Mouse (Mus musculus) MEL (cell line): Measurements from ENCODE around the gene Sppl2a. TPM values are rescaled to one million over a fixed set of nuclear protein-coding genes. Genes with fewer than 3 reads are reported as not detected.

Experiments used
- DNase-seq: peaks from one replicate; pipeline ENCODE4 v3.0.0; 2011; ENCODE audit warnings: low read depth, low spot score
- H3K27ac ChIP-seq: 2 replicates; pipeline ENCODE4 v1.5.1; 2012; ENCODE audit warnings: low read depth, mild to moderate bottlenecking, control low read depth, low read length, moderate library complexity; ENCODE audit not compliant: control insufficient read depth
- H3K27me3 ChIP-seq, 2 experiments: fragments of 150-350 bp in 1 of 2; sonication (generic) in 1 of 2; 2 replicates each; pipeline ENCODE4 v1.6.1; 2012; ENCODE audit warnings: low read length in 2 of 2, mild to moderate bottlenecking in 2 of 2, improper control_type of control experiment in 1 of 2, moderate library complexity in 1 of 2; ENCODE audit not compliant: insufficient read depth in 2 of 2, control insufficient read depth in 1 of 2
- H3K36me3 ChIP-seq, 2 experiments: 2 replicates each; pipeline ENCODE4 v1.6.1; 2012 to 2014; ENCODE audit warnings: low read length in 2 of 2, improper control_type of control experiment in 1 of 2, inconsistent platforms in 1 of 2, mild to moderate bottlenecking in 1 of 2; ENCODE audit not compliant: insufficient read depth in 2 of 2, control insufficient read depth in 1 of 2
- H3K4me1 ChIP-seq, 2 experiments: fragments of 150-350 bp in 1 of 2; sonication (generic) in 1 of 2; 2 replicates each; pipeline ENCODE4 v1.6.1; 2012; ENCODE audit warnings: low read length in 2 of 2, improper control_type of control experiment in 1 of 2, mild to moderate bottlenecking in 1 of 2; ENCODE audit not compliant: insufficient read depth in 2 of 2, control insufficient read depth in 1 of 2
- H3K4me3 ChIP-seq, 2 experiments: fragments of 150-350 bp in 1 of 2; sonication (generic) in 1 of 2; 2 replicates each; pipeline ENCODE4 v1.5.1; 2012; ENCODE audit warnings: low read depth in 2 of 2, low read length in 2 of 2, mild to moderate bottlenecking in 2 of 2, moderate library complexity in 2 of 2, control low read depth in 1 of 2, improper control_type of control experiment in 1 of 2; ENCODE audit not compliant: control insufficient read depth in 1 of 2, insufficient read depth in 1 of 2
- H3K79me2 ChIP-seq: 2 replicates; pipeline ENCODE4 v1.6.1; 2012; ENCODE audit warnings: mild to moderate bottlenecking, low read length, moderate library complexity; ENCODE audit not compliant: control insufficient read depth, poor library complexity, insufficient read depth
- H3K9ac ChIP-seq: 2 replicates; pipeline ENCODE4 v1.6.1; 2012; ENCODE audit warnings: low read depth, mild to moderate bottlenecking, control low read depth, low read length, moderate library complexity; ENCODE audit not compliant: control insufficient read depth, poor library complexity, severe bottlenecking
- H3K9me3 ChIP-seq: fragments of 150-350 bp; sonication (generic); replicated peaks from 2 replicates; pipeline ENCODE4 v1.6.1; 2012; ENCODE audit warnings: mild to moderate bottlenecking, low read length, improper control_type of control experiment, moderate library complexity; ENCODE audit not compliant: insufficient read depth
- CTCF ChIP-seq, 3 experiments: IDR thresholded peaks in 2 of 3; conservative IDR thresholded peaks in 1 of 3; 2 replicates each; pipeline ENCODE4 v1.5.1; 2011 to 2012; ENCODE audit warnings: low read length in 3 of 3, low read depth in 2 of 3, mild to moderate bottlenecking in 2 of 3, improper control_type of control experiment in 1 of 3, inconsistent platforms in 1 of 3, mixed read lengths in 1 of 3, moderate library complexity in 1 of 3; ENCODE audit not compliant: control insufficient read depth in 1 of 3, insufficient read depth in 1 of 3, poor library complexity in 1 of 3, severe bottlenecking in 1 of 3
- ELF1 ChIP-seq: IDR thresholded peaks from 2 replicates; pipeline ENCODE4 v1.6.1; 2014; ENCODE audit warnings: low read depth, mild to moderate bottlenecking, inconsistent platforms, low read length, improper control_type of control experiment, moderate library complexity
- EP300 ChIP-seq, 2 experiments: IDR thresholded peaks; 2 replicates each; pipeline ENCODE4 v1.6.1; 2011; ENCODE audit warnings: improper control_type of control experiment in 2 of 2, low read length in 2 of 2, low read depth in 1 of 2, mild to moderate bottlenecking in 1 of 2
- ETS1 ChIP-seq: IDR thresholded peaks from 2 replicates; pipeline ENCODE4 v1.6.1; 2012; ENCODE audit warnings: low read depth, mild to moderate bottlenecking, inconsistent platforms, low read length, improper control_type of control experiment, moderate library complexity
- HCFC1 ChIP-seq: IDR thresholded peaks from 2 replicates; pipeline ENCODE4 v1.6.1; 2012; ENCODE audit warnings: low read depth, mild to moderate bottlenecking, inconsistent platforms, low read length, improper control_type of control experiment, moderate library complexity
- MAX ChIP-seq: IDR thresholded peaks from 2 replicates; pipeline ENCODE4 v1.6.1; 2011; ENCODE audit warnings: low read length, improper control_type of control experiment
- MEF2A ChIP-seq: IDR thresholded peaks from 2 replicates; pipeline ENCODE4 v1.6.1; 2014; ENCODE audit warnings: low read depth, mild to moderate bottlenecking, inconsistent platforms, low read length, improper control_type of control experiment; ENCODE audit not compliant: poor library complexity, insufficient replicate concordance, severe bottlenecking; ENCODE audit errors: extremely low read depth
- MXI1 ChIP-seq: IDR thresholded peaks from 2 replicates; pipeline ENCODE4 v1.6.1; 2011; ENCODE audit warnings: mild to moderate bottlenecking, low read depth, low read length, improper control_type of control experiment
- NRF1 ChIP-seq: IDR thresholded peaks from 2 replicates; pipeline ENCODE4 v1.6.1; 2014; ENCODE audit warnings: low read depth, mild to moderate bottlenecking, inconsistent platforms, low read length, improper control_type of control experiment, moderate library complexity; ENCODE audit not compliant: poor library complexity, insufficient read depth, severe bottlenecking
- POLR2AphosphoS5 ChIP-seq: IDR thresholded peaks from 2 replicates; pipeline ENCODE4 v1.6.1; 2012; ENCODE audit warnings: low read depth, borderline replicate concordance, mild to moderate bottlenecking, inconsistent platforms, low read length, moderate library complexity, mixed read lengths
- SMC3 ChIP-seq: IDR thresholded peaks from 2 replicates; pipeline ENCODE4 v1.6.1; 2011; ENCODE audit warnings: low read depth, low read length, improper control_type of control experiment
- TBP ChIP-seq: IDR thresholded peaks from 2 replicates; pipeline ENCODE4 v1.8.0; 2011; ENCODE audit warnings: low read depth, low read length, improper control_type of control experiment
- UBTF ChIP-seq: IDR thresholded peaks from 2 replicates; pipeline ENCODE4 v1.6.1; 2012; ENCODE audit warnings: low read depth, mild to moderate bottlenecking, inconsistent platforms, low read length, improper control_type of control experiment, moderate library complexity, borderline replicate concordance; ENCODE audit not compliant: insufficient read depth
- USF1 ChIP-seq: IDR thresholded peaks from 2 replicates; pipeline ENCODE4 v1.6.1; 2014; ENCODE audit warnings: low read depth, mild to moderate bottlenecking, inconsistent platforms, low read length, improper control_type of control experiment, moderate library complexity
- ZNF384 ChIP-seq: IDR thresholded peaks from 2 replicates; pipeline ENCODE4 v1.6.1; 2012; ENCODE audit warnings: low read depth, mild to moderate bottlenecking, inconsistent platforms, low read length, improper control_type of control experiment
- polyA plus RNA-seq, 2 experiments: library from polyadenylated mRNA; stranded (reverse) in 1 of 2; unstranded in 1 of 2; fragments of >175 nt in 1 of 2; fragments of >200 nt in 1 of 2; gene quantifications; 2 replicates each; pipeline versions ENCODE4 v1.2.1 to v1.2.4; 2012; ENCODE audit warnings: low replicate concordance in 2 of 2, low read depth in 1 of 2; ENCODE audit not compliant: insufficient read length in 2 of 2, insufficient read depth in 1 of 2, missing spikeins in 1 of 2
- total RNA-seq: library from RNA; depleted of rRNA; stranded (reverse); fragments of 300-350 nt; gene quantifications from 2 replicates; pipeline ENCODE4 v1.2.3, GENCODE M21; 2012

Gene Sppl2a
- total and polyA plus RNA-seq, 3 experiments, result 12.1 to 16.6 TPM; not detected in 1

DNA sequence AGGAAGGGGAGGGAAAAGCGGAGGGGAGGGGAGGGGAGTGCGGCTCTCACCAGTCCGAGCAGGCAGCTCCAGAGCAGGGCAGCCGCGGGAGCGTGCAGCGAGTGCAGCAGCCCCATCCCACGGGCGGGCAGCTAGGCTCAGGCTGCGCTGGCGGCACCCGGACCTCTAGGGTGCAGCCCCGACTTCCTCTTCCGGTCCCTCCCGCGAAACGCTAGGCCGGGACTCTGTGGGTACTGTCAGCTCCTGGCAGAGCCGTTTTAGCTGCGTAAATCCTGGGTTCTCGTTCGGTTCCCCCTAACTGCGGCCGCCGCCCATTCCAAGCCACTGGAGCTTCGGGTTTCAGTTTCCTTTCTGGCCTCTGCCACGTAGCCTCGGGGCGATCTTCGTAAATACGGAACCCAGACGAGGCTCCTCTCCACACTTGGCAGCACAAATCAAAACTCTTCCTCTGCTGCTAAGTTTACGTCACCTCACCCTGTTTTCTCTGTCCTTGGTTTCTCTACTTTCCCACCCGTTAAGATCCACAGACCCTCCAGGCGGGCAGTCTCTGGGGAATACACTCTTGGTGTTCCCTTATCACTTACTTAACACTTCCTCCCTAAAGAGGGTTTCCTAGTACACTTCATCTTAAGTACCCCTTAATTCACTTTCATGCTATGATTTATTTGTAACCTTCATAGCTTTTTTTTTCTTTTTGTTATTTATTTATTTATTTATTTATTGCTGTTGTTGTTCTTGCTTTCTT, at the start of gene Sppl2a (continued):
- peak; percentile 85; the same call in 1 of the 2 replicates for TF ChIP-seq UBTF
- no peak for TF ChIP-seq USF1
- TF ChIP-seq CTCF (IDR thresholded peaks at IDR 0.05 in 2 of 3, conservative IDR thresholded peaks at IDR 0.05 in 1 of 3; ENCODE audit: control insufficient read depth in 1 of 3, insufficient read depth in 1 of 3, low read depth in 2 of 3, low read length in 3 of 3, poor library complexity in 1 of 3, severe bottlenecking in 1 of 3), result 0 out of 6 replicates have a peak, but pooled peaks of 1 of the 3 experiments have one; percentile 12
- TF ChIP-seq MAX, result 0 out of 2 replicates have a peak, but pooled peaks have one; percentile 19
- TF ChIP-seq, all 39 proteins: peak for 14

DNA sequence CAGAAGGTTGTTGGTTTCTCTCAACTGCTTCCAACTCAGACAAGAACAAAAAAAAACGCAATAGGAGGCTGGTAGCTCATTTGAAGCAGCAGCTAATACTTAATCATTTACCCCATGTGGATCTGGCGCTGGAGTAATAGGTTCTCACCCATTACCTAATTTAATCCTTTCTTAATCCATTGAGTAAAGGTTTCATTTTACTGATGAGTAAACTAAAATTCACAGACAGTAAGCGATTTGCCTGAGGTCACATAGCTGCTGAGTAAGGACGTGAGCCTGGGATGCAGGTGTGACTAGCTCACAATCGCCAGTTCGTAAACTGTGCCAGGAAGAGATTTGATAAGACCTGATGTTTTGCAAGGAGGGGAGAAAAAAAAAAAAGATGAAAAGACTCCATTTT, 44.4 kb upstream of the Sppl2a start:
- H3K9ac ChIP-seq, result no peak overlapping the region
- H3K27me3 ChIP-seq, result no peaks in the 10 kb centered on the region
- no peak overlapping the region for H3K27ac ChIP-seq
- peak; percentile 34 for DNase-seq
- H3K4me1 ChIP-seq, result peaks cover 0 to 3% of the 10 kb centered on the region in 2 experiments; a peak in 1 of 4 replicates
- peaks cover 0 to 4% of the 10 kb centered on the region in 2 experiments; a peak in 1 of 4 replicates for H3K36me3 ChIP-seq
- TF ChIP-seq SMC3 (no peak), ZNF384 (peak; percentile 61), ETS1 (0 out of 2 replicates have a peak, but pooled peaks have one; percentile 15)
- no peaks in the 10 kb centered on the region for H3K79me2 ChIP-seq
- no peaks in the 10 kb centered on the region for H3K9me3 ChIP-seq
- no peak overlapping the region for H3K4me3 ChIP-seq

DNA sequence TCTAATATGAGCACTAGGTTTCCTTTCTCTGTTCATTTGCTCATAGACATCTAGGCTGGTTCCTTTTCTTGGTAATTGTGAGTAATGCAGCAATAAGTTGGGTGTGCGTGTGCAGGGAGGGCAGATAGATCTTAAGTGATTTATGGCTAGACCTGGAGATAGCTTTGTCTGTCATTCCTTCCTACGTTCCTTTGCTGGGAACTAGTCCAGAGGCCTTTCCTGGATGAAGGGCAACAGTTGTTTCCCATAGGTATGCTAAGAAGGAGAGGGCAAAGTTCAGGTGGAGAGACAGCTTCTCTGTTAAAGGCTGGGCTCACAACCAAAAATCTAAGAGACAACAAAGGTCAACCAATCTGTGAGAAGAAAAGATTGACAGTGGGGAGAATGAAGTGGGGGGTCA, 28.7 kb upstream of the Sppl2a start:
- no peak for DNase-seq
- peaks cover 0 to 2% of the 10 kb centered on the region in 2 experiments; a peak in 1 of 4 replicates for H3K4me1 ChIP-seq
- no peaks in the 10 kb centered on the region for H3K36me3 ChIP-seq
- H3K9me3 ChIP-seq, result no peaks in the 10 kb centered on the region
- no peak overlapping the region for H3K4me3 ChIP-seq
- H3K27me3 ChIP-seq, result no peaks in the 10 kb centered on the region; a peak in 1 of 4 replicates
- H3K79me2 ChIP-seq, result no peaks in the 10 kb centered on the region
- H3K27ac ChIP-seq, result no peak overlapping the region
- H3K9ac ChIP-seq, result no peak overlapping the region
- TF ChIP-seq UBTF, result no peak
- no peak for TF ChIP-seq NRF1
- TF ChIP-seq TBP, result no peak
- no peak for TF ChIP-seq MXI1
- no peak for TF ChIP-seq MEF2A
- TF ChIP-seq HCFC1, result no peak
- no peak for TF ChIP-seq MAX
- TF ChIP-seq POLR2AphosphoS5, result no peak
- TF ChIP-seq ELF1, result no peak
- TF ChIP-seq CTCF (IDR thresholded peaks at IDR 0.05 in 2 of 3, conservative IDR thresholded peaks at IDR 0.05 in 1 of 3; ENCODE audit: control insufficient read depth in 1 of 3, insufficient read depth in 1 of 3, low read depth in 2 of 3, low read length in 3 of 3, poor library complexity in 1 of 3, severe bottlenecking in 1 of 3), result no peak
- TF ChIP-seq EP300 (IDR thresholded peaks at IDR 0.05; ENCODE audit: low read depth in 1 of 2, low read length in 2 of 2), result no peak
- TF ChIP-seq ZNF384, result no peak
